Mouse (Mus musculus): ENCODE measurements around the gene Fam83e. TPM values are rescaled to one million over a fixed set of nuclear protein-coding genes. Genes with fewer than 3 reads are reported as not detected.

Fam83e gene
- polyA plus RNA-seq, 1 experiment from 2014 or later = 21.6 TPM

- Histone ChIP-seq H3K4me2 (replicated peaks; ENCODE audit: low read depth) (no peak overlapping the region), H3K4me3 (ENCODE audit: low read depth, low read length) (no peak overlapping the region), H3K27ac (replicated peaks) (no peak overlapping the region), H3K9ac (ENCODE audit: low read length) (no peak overlapping the region), H3K4me1 (replicated peaks; ENCODE audit: control insufficient read depth, insufficient read depth) (no peaks in the 10 kb centered on the region), H3K27me3 (ENCODE audit: control insufficient read depth, insufficient read depth, low read length) (no peaks in the 10 kb centered on the region), H3K36me3 (ENCODE audit: control insufficient read depth, insufficient read depth, low read length) (no peaks in the 10 kb centered on the region), H3K9me3 (ENCODE audit: control insufficient read depth, low read length) (no peaks in the 10 kb centered on the region)
- DNase-seq (ENCODE audit: low spot score) (no peak), ATAC-seq (ENCODE audit: low FRiP score, low TSS enrichment) (peak; percentile 45; the same call in 1 of the 2 replicates)
- TF ChIP-seq CTCF (IDR thresholded peaks at IDR 0.05; ENCODE audit: low read depth) = no peak
- no peak for TF ChIP-seq EP300 (optimal IDR thresholded peaks at IDR 0.05)
- 40% methylated on average over 8 of the region's 8 CpGs for WGBS
These were observed 45.0 kb downstream of the Fam83e start for GRCm38 (mm10) chr7:45765995-45766394.

- Histone ChIP-seq H3K9ac (ENCODE audit: low read length) (no peak overlapping the region), H3K4me2 (replicated peaks; ENCODE audit: low read depth) (no peak overlapping the region), H3K9me3 (ENCODE audit: control insufficient read depth, low read length) (no peaks in the 10 kb centered on the region), H3K27ac (replicated peaks) (no peak overlapping the region), H3K36me3 (ENCODE audit: control insufficient read depth, insufficient read depth, low read length) (no peaks in the 10 kb centered on the region), H3K27me3 (ENCODE audit: control insufficient read depth, insufficient read depth, low read length) (no peaks in the 10 kb centered on the region), H3K4me1 (replicated peaks; ENCODE audit: control insufficient read depth, insufficient read depth) (no peaks in the 10 kb centered on the region), H3K4me3 (ENCODE audit: low read depth, low read length) (no peak overlapping the region)
- no peak for ATAC-seq (ENCODE audit: low FRiP score, low TSS enrichment)
- WGBS = 41% methylated on average over 6 of the region's 8 CpGs
- DNase-seq (ENCODE audit: low spot score) = no peak
- TF ChIP-seq EP300 (optimal IDR thresholded peaks at IDR 0.05) (no peak), CTCF (IDR thresholded peaks at IDR 0.05; ENCODE audit: low read depth) (no peak)
These were observed 45.8 kb downstream of the Fam83e start for GRCm38 (mm10) chr7:45766764-45767163.

- Histone ChIP-seq H3K9ac (ENCODE audit: low read length) (no peak overlapping the region), H3K27me3 (ENCODE audit: control insufficient read depth, insufficient read depth, low read length) (no peaks in the 10 kb centered on the region), H3K4me1 (replicated peaks; ENCODE audit: control insufficient read depth, insufficient read depth) (no peaks in the 10 kb centered on the region), H3K4me3 (ENCODE audit: low read depth, low read length) (no peak overlapping the region), H3K27ac (replicated peaks) (no peak overlapping the region), H3K4me2 (replicated peaks; ENCODE audit: low read depth) (no peak overlapping the region), H3K36me3 (ENCODE audit: control insufficient read depth, insufficient read depth, low read length) (no peaks in the 10 kb centered on the region), H3K9me3 (ENCODE audit: control insufficient read depth, low read length) (no peaks in the 10 kb centered on the region)
- ATAC-seq (ENCODE audit: low FRiP score, low TSS enrichment) = no peak
- peak; percentile 29; the same call in 1 of the 2 replicates for TF ChIP-seq CTCF (IDR thresholded peaks at IDR 0.05; ENCODE audit: low read depth)
- TF ChIP-seq EP300 (optimal IDR thresholded peaks at IDR 0.05) = no peak
- DNase-seq (ENCODE audit: low spot score) = no peak
- WGBS = 89% methylated on average over 6 of the region's 6 CpGs
These were observed 46.5 kb downstream of the Fam83e start for GRCm38 (mm10) chr7:45767500-45767899.

- DNase-seq (ENCODE audit: low spot score) (no peak), ATAC-seq (ENCODE audit: low FRiP score, low TSS enrichment) (peak; percentile 29)
- WGBS = 52% methylated on average over 8 of the region's 8 CpGs
- TF ChIP-seq CTCF (IDR thresholded peaks at IDR 0.05; ENCODE audit: low read depth) = no peak
- no peak for TF ChIP-seq EP300 (optimal IDR thresholded peaks at IDR 0.05)
- Histone ChIP-seq H3K27ac (replicated peaks) (peak overlapping the region; percentile 13; the same call in 1 of the 2 replicates), H3K4me1 (replicated peaks; ENCODE audit: control insufficient read depth, insufficient read depth) (no peaks in the 10 kb centered on the region), H3K4me3 (ENCODE audit: low read depth, low read length) (no peak overlapping the region), H3K27me3 (ENCODE audit: control insufficient read depth, insufficient read depth, low read length) (no peaks in the 10 kb centered on the region), H3K36me3 (ENCODE audit: control insufficient read depth, insufficient read depth, low read length) (no peaks in the 10 kb centered on the region), H3K4me2 (replicated peaks; ENCODE audit: low read depth) (no peak overlapping the region), H3K9ac (ENCODE audit: low read length) (no peak overlapping the region), H3K9me3 (ENCODE audit: control insufficient read depth, low read length) (no peaks in the 10 kb centered on the region)
These were observed 49.5 kb downstream of the Fam83e start for GRCm38 (mm10) chr7:45770427-45771082.

- Histone ChIP-seq H3K4me2 (replicated peaks; ENCODE audit: low read depth) (no peak overlapping the region), H3K4me1 (replicated peaks; ENCODE audit: control insufficient read depth, insufficient read depth) (no peaks in the 10 kb centered on the region), H3K36me3 (ENCODE audit: control insufficient read depth, insufficient read depth, low read length) (no peaks in the 10 kb centered on the region), H3K4me3 (ENCODE audit: low read depth, low read length) (no peak overlapping the region), H3K27me3 (ENCODE audit: control insufficient read depth, insufficient read depth, low read length) (no peaks in the 10 kb centered on the region), H3K27ac (replicated peaks) (0 out of 2 replicates have a peak overlapping the region, but pooled peaks have one; percentile 13), H3K9ac (ENCODE audit: low read length) (no peak overlapping the region), H3K9me3 (ENCODE audit: control insufficient read depth, low read length) (no peaks in the 10 kb centered on the region)
- DNase-seq (ENCODE audit: low spot score) (no peak), ATAC-seq (ENCODE audit: low FRiP score, low TSS enrichment) (no peak)
- TF ChIP-seq CTCF (IDR thresholded peaks at IDR 0.05; ENCODE audit: low read depth) = no peak
- no peak for TF ChIP-seq EP300 (optimal IDR thresholded peaks at IDR 0.05)
- 53% methylated on average over 4 of the region's 4 CpGs for WGBS
These were observed 50.1 kb downstream of the Fam83e start for GRCm38 (mm10) chr7:45771101-45771500.

- ATAC-seq (ENCODE audit: low FRiP score, low TSS enrichment) = no peak
- TF ChIP-seq CTCF (IDR thresholded peaks at IDR 0.05; ENCODE audit: low read depth) (no peak), EP300 (optimal IDR thresholded peaks at IDR 0.05) (no peak)
- 67% methylated on average over 7 of the region's 7 CpGs for WGBS
These were observed 54.2 kb downstream of the Fam83e start for GRCm38 (mm10) chr7:45775237-45775636.

More at GRCm38 (mm10) chr7:45775237-45775636, 54.2 kb downstream of the Fam83e start:
- H3K9ac ChIP-seq (ENCODE audit: low read length) = no peak overlapping the region
- no peaks in the 10 kb centered on the region for H3K27me3 ChIP-seq (ENCODE audit: control insufficient read depth, insufficient read depth, low read length)
- no peak overlapping the region for H3K4me3 ChIP-seq (ENCODE audit: low read depth, low read length)
- no peak overlapping the region for H3K27ac ChIP-seq (replicated peaks)
- no peak overlapping the region for H3K4me2 ChIP-seq (replicated peaks; ENCODE audit: low read depth)
- DNase-seq (ENCODE audit: low spot score) = no peak
- no peaks in the 10 kb centered on the region for H3K4me1 ChIP-seq (replicated peaks; ENCODE audit: control insufficient read depth, insufficient read depth)
- H3K9me3 ChIP-seq (ENCODE audit: control insufficient read depth, low read length) = no peaks in the 10 kb centered on the region
- H3K36me3 ChIP-seq (ENCODE audit: control insufficient read depth, insufficient read depth, low read length) = no peaks in the 10 kb centered on the region

Other genes with a start within 250 kb of the Fam83e start
- gene Tulp2, start 239.3 kb upstream of the Fam83e start, polyA plus RNA-seq (2015; fragmentation: Nextera tagmentation; extraction: Ambion mirVana) = 0.32 and 0.42 TPM in 2 replicates
- not detected in 2 replicates for gene Gm45808, start 234.4 kb upstream of the Fam83e start, polyA plus RNA-seq (2015; fragmentation: Nextera tagmentation; extraction: Ambion mirVana)
- gene Dhdh, start 232.4 kb upstream of the Fam83e start, polyA plus RNA-seq (2015; fragmentation: Nextera tagmentation; extraction: Ambion mirVana) = 1.1 and 1.3 TPM in 2 replicates
- gene Nucb1, start 210.8 kb upstream of the Fam83e start, polyA plus RNA-seq (2015; fragmentation: Nextera tagmentation; extraction: Ambion mirVana) = 196 and 199 TPM in 2 replicates
- gene Ppp1r15a, start 194.9 kb upstream of the Fam83e start, polyA plus RNA-seq (2015; fragmentation: Nextera tagmentation; extraction: Ambion mirVana) = 21.6 and 26.6 TPM in 2 replicates
- 7.9 and 8.0 TPM in 2 replicates for gene Plekha4, start 194.9 kb upstream of the Fam83e start, polyA plus RNA-seq (2015; fragmentation: Nextera tagmentation; extraction: Ambion mirVana)
- 16.6 and 16.9 TPM in 2 replicates for gene Hsd17b14, start 166.3 kb upstream of the Fam83e start, polyA plus RNA-seq (2015; fragmentation: Nextera tagmentation; extraction: Ambion mirVana)
- 101 and 108 TPM in 2 replicates for gene Bcat2, start 151.1 kb upstream of the Fam83e start, polyA plus RNA-seq (2015; fragmentation: Nextera tagmentation; extraction: Ambion mirVana)
- gene Fgf21, start 105.7 kb upstream of the Fam83e start, polyA plus RNA-seq (2015; fragmentation: Nextera tagmentation; extraction: Ambion mirVana) = 0.69 and 0.90 TPM in 2 replicates
- gene Fut1, start 103.9 kb upstream of the Fam83e start, polyA plus RNA-seq (2015; fragmentation: Nextera tagmentation; extraction: Ambion mirVana) = 1.8 and 2.3 TPM in 2 replicates
- gene Izumo1, start 99.4 kb upstream of the Fam83e start, polyA plus RNA-seq (2015; fragmentation: Nextera tagmentation; extraction: Ambion mirVana) = 0.08 TPM in 2 replicates
- gene Rasip1, start 93.7 kb upstream of the Fam83e start, polyA plus RNA-seq (2015; fragmentation: Nextera tagmentation; extraction: Ambion mirVana) = 5.4 and 6.3 TPM in 2 replicates
- 4.6 and 5.5 TPM in 2 replicates for gene Mamstr, start 81.2 kb upstream of the Fam83e start, polyA plus RNA-seq (2015; fragmentation: Nextera tagmentation; extraction: Ambion mirVana)
- gene Fut2, start 54.8 kb upstream of the Fam83e start, polyA plus RNA-seq (2015; fragmentation: Nextera tagmentation; extraction: Ambion mirVana) = 35.1 and 36.1 TPM in 2 replicates
- gene Ntn5, start 37.2 kb upstream of the Fam83e start, polyA plus RNA-seq (2015; fragmentation: Nextera tagmentation; extraction: Ambion mirVana) = 0.41 and 0.45 TPM in 2 replicates
- gene Sec1, start 26.8 kb upstream of the Fam83e start, polyA plus RNA-seq (2015; fragmentation: Nextera tagmentation; extraction: Ambion mirVana) = 0.53 and 0.56 TPM in 2 replicates
- 2.7 and 4.4 TPM in 2 replicates for gene Car11, start 21.4 kb upstream of the Fam83e start, polyA plus RNA-seq (2015; fragmentation: Nextera tagmentation; extraction: Ambion mirVana)
- 8.8 and 12.6 TPM in 2 replicates for gene Dbp, start 16.1 kb upstream of the Fam83e start, polyA plus RNA-seq (2015; fragmentation: Nextera tagmentation; extraction: Ambion mirVana)
- gene Rpl18, start 5.8 kb upstream of the Fam83e start, polyA plus RNA-seq (2015; fragmentation: Nextera tagmentation; extraction: Ambion mirVana) = 893 and 919 TPM in 2 replicates
- 23.6 and 24.5 TPM in 2 replicates for gene Sphk2, start 3.2 kb upstream of the Fam83e start, polyA plus RNA-seq (2015; fragmentation: Nextera tagmentation; extraction: Ambion mirVana)
- gene Spaca4, start 4.6 kb downstream of the Fam83e start, polyA plus RNA-seq (2015; fragmentation: Nextera tagmentation; extraction: Ambion mirVana) = 0.39 and 0.56 TPM in 2 replicates
- gene Lmtk3, start 62.5 kb downstream of the Fam83e start, polyA plus RNA-seq (2015; fragmentation: Nextera tagmentation; extraction: Ambion mirVana) = 0.15 and 0.27 TPM in 2 replicates
- gene Sult2b1, start 63.5 kb downstream of the Fam83e start, polyA plus RNA-seq (2015; fragmentation: Nextera tagmentation; extraction: Ambion mirVana) = 83.2 and 87.1 TPM in 2 replicates
- gene Cyth2, start 93.4 kb downstream of the Fam83e start, polyA plus RNA-seq (2015; fragmentation: Nextera tagmentation; extraction: Ambion mirVana) = 59.7 and 62.4 TPM in 2 replicates
- gene Kcnj14, start 103.6 kb downstream of the Fam83e start, polyA plus RNA-seq (2015; fragmentation: Nextera tagmentation; extraction: Ambion mirVana) = 0.22 TPM in 2 replicates
- gene Grwd1, start 109.7 kb downstream of the Fam83e start, polyA plus RNA-seq (2015; fragmentation: Nextera tagmentation; extraction: Ambion mirVana) = 25.6 and 25.7 TPM in 2 replicates
- gene Kdelr1, start 151.6 kb downstream of the Fam83e start, polyA plus RNA-seq (2015; fragmentation: Nextera tagmentation; extraction: Ambion mirVana) = 49.8 and 54.6 TPM in 2 replicates
- gene Grin2d, start 157.2 kb downstream of the Fam83e start, polyA plus RNA-seq (2015; fragmentation: Nextera tagmentation; extraction: Ambion mirVana) = 0.35 and 0.38 TPM in 2 replicates
- gene Syngr4, start 175.5 kb downstream of the Fam83e start, polyA plus RNA-seq (2015; fragmentation: Nextera tagmentation; extraction: Ambion mirVana) = 0.46 and 0.79 TPM in 2 replicates
- 3.1 and 3.2 TPM in 2 replicates for gene Tmem143, start 175.7 kb downstream of the Fam83e start, polyA plus RNA-seq (2015; fragmentation: Nextera tagmentation; extraction: Ambion mirVana)
- gene Emp3, start 200.2 kb downstream of the Fam83e start, polyA plus RNA-seq (2015; fragmentation: Nextera tagmentation; extraction: Ambion mirVana) = 135 and 151 TPM in 2 replicates
- 1.7 and 2.3 TPM in 2 replicates for gene Ccdc114, start 202.9 kb downstream of the Fam83e start, polyA plus RNA-seq (2015; fragmentation: Nextera tagmentation; extraction: Ambion mirVana)

All from stomach, postnatal 0 days (tissue).